Mouse (Mus musculus): ENCODE measurements around the gene Ndufb10.
"Not testable (repeated sequence)": the region's sequence is repeated elsewhere in the genome, so short reads cannot be mapped to it uniquely, and the experiment has no call there.

Ndufb10 gene

GRCm38 (mm10) chr17:24735446-24735845 lies 11.2 kb upstream of the Ndufb10 start:
- ATAC-seq (ENCODE audit: insufficient number of reproducible peaks, low FRiP score, low TSS enrichment), result no peak

- no peak for ATAC-seq (ENCODE audit: insufficient number of reproducible peaks, low FRiP score, low TSS enrichment)
Observed at GRCm38 (mm10) chr17:24734513-24734912, 10.2 kb upstream of the Ndufb10 start.

- no peak for ATAC-seq (ENCODE audit: insufficient number of reproducible peaks, low FRiP score, low TSS enrichment)
Observed at GRCm38 (mm10) chr17:24733434-24734050, 9.3 kb upstream of the Ndufb10 start.

GRCm38 (mm10) chr17:24732233-24732935 lies 8.1 kb upstream of the Ndufb10 start:
- no peak for ATAC-seq (ENCODE audit: insufficient number of reproducible peaks, low FRiP score, low TSS enrichment)

GRCm38 (mm10) chr17:24730787-24731186 lies 6.5 kb upstream of the Ndufb10 start:
- ATAC-seq (ENCODE audit: insufficient number of reproducible peaks, low FRiP score, low TSS enrichment), result no peak

- no peak for ATAC-seq (ENCODE audit: insufficient number of reproducible peaks, low FRiP score, low TSS enrichment)
Observed at GRCm38 (mm10) chr17:24729067-24729466, 4.8 kb upstream of the Ndufb10 start.

GRCm38 (mm10) chr17:24728184-24728583 lies 3.9 kb upstream of the Ndufb10 start:
- no peak for ATAC-seq (ENCODE audit: insufficient number of reproducible peaks, low FRiP score, low TSS enrichment)

GRCm38 (mm10) chr17:24727618-24728017 lies 3.3 kb upstream of the Ndufb10 start, which contains the start of gene Rpl3l:
Gene Rpl3l (plus strand): TSS chr17:24727820.
- ATAC-seq (ENCODE audit: insufficient number of reproducible peaks, low FRiP score, low TSS enrichment), result no peak

- no peak for ATAC-seq (ENCODE audit: insufficient number of reproducible peaks, low FRiP score, low TSS enrichment)
Observed at GRCm38 (mm10) chr17:24725637-24726390, 1.5 kb upstream of the Ndufb10 start.

- no peak; the same call in 1 of the 2 replicates for ATAC-seq (ENCODE audit: insufficient number of reproducible peaks, low FRiP score, low TSS enrichment)
Observed at GRCm38 (mm10) chr17:24723881-24724180, 447 bp downstream of the Ndufb10 start.

GRCm38 (mm10) chr17:24723122-24723880 lies 977 bp downstream of the Ndufb10 start:
- no peak for ATAC-seq (ENCODE audit: insufficient number of reproducible peaks, low FRiP score, low TSS enrichment)

GRCm38 (mm10) chr17:24722220-24722924 lies 1.9 kb downstream of the Ndufb10 start:
- ATAC-seq (ENCODE audit: insufficient number of reproducible peaks, low FRiP score, low TSS enrichment), result no peak

GRCm38 (mm10) chr17:24721383-24721955 lies 2.8 kb downstream of the Ndufb10 start:
- not testable (repeated sequence) for ATAC-seq (ENCODE audit: insufficient number of reproducible peaks, low FRiP score, low TSS enrichment)

- not testable (repeated sequence) for ATAC-seq (ENCODE audit: insufficient number of reproducible peaks, low FRiP score, low TSS enrichment)
Observed at GRCm38 (mm10) chr17:24720616-24721015, 3.7 kb downstream of the Ndufb10 start.

GRCm38 (mm10) chr17:24719494-24720222 lies 4.6 kb downstream of the Ndufb10 start:
- peak; percentile 91 for ATAC-seq (ENCODE audit: insufficient number of reproducible peaks, low FRiP score, low TSS enrichment)

- not testable (repeated sequence) for ATAC-seq (ENCODE audit: insufficient number of reproducible peaks, low FRiP score, low TSS enrichment)
Observed at GRCm38 (mm10) chr17:24718938-24719337, 5.3 kb downstream of the Ndufb10 start.

- no peak for ATAC-seq (ENCODE audit: insufficient number of reproducible peaks, low FRiP score, low TSS enrichment)
Observed at GRCm38 (mm10) chr17:24717943-24718342, 6.3 kb downstream of the Ndufb10 start, which contains the start of the genes Rnf151 and Rps2. Gene Rnf151 (minus strand): TSS chr17:24718063. Gene Rps2 (plus strand): TSS chr17:24718116.

- ATAC-seq (ENCODE audit: insufficient number of reproducible peaks, low FRiP score, low TSS enrichment), result no peak
Observed at GRCm38 (mm10) chr17:24716166-24716682, 8.1 kb downstream of the Ndufb10 start.

GRCm38 (mm10) chr17:24715556-24715955 lies 8.7 kb downstream of the Ndufb10 start:
- ATAC-seq (ENCODE audit: insufficient number of reproducible peaks, low FRiP score, low TSS enrichment), result no peak

Measured in cerebellum, adult (tissue).